Mouse (Mus musculus) limb, embryonic 11.5 days (tissue): ENCODE data around the gene Bbs4. TPM values are rescaled to one million over a fixed set of nuclear protein-coding genes. Genes with fewer than 3 reads are reported as not detected.

ENCODE experiments used
- ATAC-seq: fragments of 200-750 bp; cut with Nextera tagmentation; 2 replicates; pipeline ENCODE4 v1.8.0; 2017; ENCODE audit warnings: low read depth; ENCODE audit not compliant: insufficient number of reproducible peaks, low FRiP score, low TSS enrichment
- DNase-seq: peaks from one replicate; pipeline ENCODE4 v3.0.0-alpha.2; 2015; ENCODE audit warnings: low spot score
- H3K27ac ChIP-seq: fragments of 300-500 bp; sonication (generic); replicated peaks from 2 replicates; pipeline ENCODE4 v1.5.1; 2014; ENCODE audit warnings: low read depth, mild to moderate bottlenecking, low read length
- H3K27me3 ChIP-seq: fragments of 300-500 bp; sonication (generic); 2 replicates; pipeline ENCODE4 v1.6.1; 2014; ENCODE audit warnings: mild to moderate bottlenecking, low read length, mixed read lengths; ENCODE audit not compliant: control insufficient read depth, insufficient read depth
- H3K36me3 ChIP-seq: fragments of 300-500 bp; sonication (generic); 2 replicates; pipeline ENCODE4 v1.6.1; 2014; ENCODE audit warnings: mild to moderate bottlenecking, low read length, moderate library complexity, mixed read lengths; ENCODE audit not compliant: control insufficient read depth, insufficient read depth
- H3K4me1 ChIP-seq: fragments of 300-500 bp; sonication (generic); 2 replicates; pipeline ENCODE4 v1.6.1; 2014; ENCODE audit warnings: low read length, mixed read lengths; ENCODE audit not compliant: control insufficient read depth, insufficient read depth
- H3K4me2 ChIP-seq: fragments of 300-500 bp; sonication (generic); 2 replicates; pipeline ENCODE4 v1.6.1; 2014; ENCODE audit warnings: low read depth, mild to moderate bottlenecking, moderate library complexity; ENCODE audit not compliant: severe bottlenecking
- H3K4me3 ChIP-seq: fragments of 300-500 bp; sonication (generic); 2 replicates; pipeline ENCODE4 v1.5.1; 2014; ENCODE audit warnings: low read depth, low read length
- H3K9ac ChIP-seq: fragments of 300-500 bp; sonication (generic); 2 replicates; pipeline ENCODE4 v1.6.1; 2014; ENCODE audit warnings: mild to moderate bottlenecking, low read length
- H3K9me3 ChIP-seq: fragments of 300-500 bp; sonication (generic); 2 replicates; pipeline ENCODE4 v1.6.1; 2016; ENCODE audit warnings: low read length; ENCODE audit not compliant: control insufficient read depth
- whole genome bisulfite sequencing: fragments of 180-500 bp; shearing (Covaris S2); extraction: QIAGEN DNeasy Blood & Tissue Kit; methylation state at CpG from one replicate; pipeline ENCODE4 v1.1.7; 2014; 5-methylcytosine and 5-hydroxymethylcytosine counted together
- polyA plus RNA-seq: library from polyadenylated mRNA; unstranded; fragments of >200 nt; fragmentation: Nextera tagmentation; extraction: Ambion mirVana; gene quantifications from 2 replicates; pipeline ENCODE4 v1.2.1, GENCODE M21; 2014

The Bbs4 gene
- polyA plus RNA-seq, 1 experiment from 2014 or later: 17.8 TPM

DNA sequence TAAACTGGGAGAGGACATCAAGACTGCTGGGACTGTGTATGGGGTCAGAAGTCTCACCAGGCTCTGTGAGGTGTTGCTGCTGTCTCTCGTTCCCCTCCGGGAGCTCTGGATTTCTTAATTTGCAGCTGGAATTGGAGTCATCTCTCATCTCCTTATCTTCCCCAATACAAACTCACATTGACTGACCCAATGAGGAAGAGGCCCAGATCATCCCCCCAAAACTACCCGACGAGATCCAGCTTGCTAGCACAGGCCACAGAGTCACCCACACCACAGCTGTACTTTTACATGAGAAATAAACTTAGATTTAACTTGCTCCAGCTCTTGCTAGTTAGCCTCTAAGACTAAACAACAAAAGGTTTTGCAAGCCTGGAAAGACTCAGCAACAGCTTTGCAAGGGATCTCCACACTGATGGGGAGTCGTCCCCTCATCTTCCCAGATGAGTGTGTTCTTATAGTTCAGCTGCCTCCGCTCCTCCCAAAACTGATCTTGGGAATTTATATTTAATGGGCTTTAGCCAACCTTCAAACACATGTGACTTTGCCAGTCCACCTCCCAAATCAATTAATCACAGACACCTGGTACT, 63.7 kb downstream of the Bbs4 start:
- ATAC-seq: no peak
- Histone ChIP-seq H3K27ac (peak overlapping the region; percentile 92), H3K9me3 (no peaks in the 10 kb centered on the region), H3K27me3 (no peaks in the 10 kb centered on the region), H3K36me3 (no peaks in the 10 kb centered on the region), H3K9ac (0 out of 2 replicates have a peak overlapping the region, but pooled peaks have one; percentile 32), H3K4me1 (peaks cover 23% of the 10 kb centered on the region), H3K4me2 (peak overlapping the region; percentile 3; the same call in 1 of the 2 replicates), H3K4me3 (no peak overlapping the region)
- 26% methylated on average over 6 of the region's 6 CpGs for WGBS
- DNase-seq: peak; percentile 62

DNA sequence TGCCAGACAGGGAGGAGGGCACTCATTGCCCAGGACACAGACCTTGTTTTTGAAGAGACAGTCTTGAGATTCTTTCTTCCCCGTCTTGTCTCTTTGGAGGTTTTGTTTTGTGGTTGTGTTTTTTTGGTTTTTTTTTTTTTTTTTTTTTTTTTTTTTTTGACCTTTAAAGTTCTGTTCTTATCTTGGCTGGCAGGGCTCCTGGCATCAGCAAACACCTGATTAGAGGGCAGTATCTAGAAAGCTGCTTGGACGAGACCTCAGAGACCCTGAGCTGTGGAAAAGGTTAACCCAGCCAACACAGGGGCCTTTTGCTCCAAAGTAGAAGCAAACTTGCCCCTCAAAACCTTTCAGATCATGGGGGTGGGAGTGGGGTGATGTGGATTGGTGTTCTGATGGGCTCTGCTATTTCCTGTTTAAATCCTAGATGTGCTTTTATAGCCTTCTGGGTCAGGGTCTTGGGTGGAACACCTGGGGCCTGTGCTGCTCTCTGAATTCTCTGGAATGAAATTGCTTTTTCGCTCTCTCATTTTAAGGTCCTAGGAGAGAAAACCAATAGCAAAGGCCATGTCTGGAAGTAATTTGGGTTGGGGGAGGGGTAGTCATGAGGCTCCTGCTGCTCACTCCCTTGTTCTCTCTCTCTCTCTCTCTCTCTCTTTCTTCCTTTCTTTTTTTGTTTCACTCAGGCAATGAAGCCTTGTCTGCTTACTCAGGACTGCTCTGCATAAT, 64.5 kb downstream of the Bbs4 start:
- H3K36me3 ChIP-seq: no peaks in the 10 kb centered on the region
- peaks cover 23% of the 10 kb centered on the region for H3K4me1 ChIP-seq
- H3K27me3 ChIP-seq: no peaks in the 10 kb centered on the region
- H3K9ac ChIP-seq: 0 out of 2 replicates have a peak overlapping the region, but pooled peaks have one; percentile 32
- ATAC-seq (0 out of 2 replicates have a peak, but pooled peaks have one; percentile 18), DNase-seq (peak; percentile 84)
- WGBS: 30% methylated on average over 3 of the region's 3 CpGs
- H3K27ac ChIP-seq: peak overlapping the region; percentile 92
- no peak overlapping the region for H3K4me2 ChIP-seq
- no peak overlapping the region for H3K4me3 ChIP-seq
- H3K9me3 ChIP-seq: no peaks in the 10 kb centered on the region

DNA sequence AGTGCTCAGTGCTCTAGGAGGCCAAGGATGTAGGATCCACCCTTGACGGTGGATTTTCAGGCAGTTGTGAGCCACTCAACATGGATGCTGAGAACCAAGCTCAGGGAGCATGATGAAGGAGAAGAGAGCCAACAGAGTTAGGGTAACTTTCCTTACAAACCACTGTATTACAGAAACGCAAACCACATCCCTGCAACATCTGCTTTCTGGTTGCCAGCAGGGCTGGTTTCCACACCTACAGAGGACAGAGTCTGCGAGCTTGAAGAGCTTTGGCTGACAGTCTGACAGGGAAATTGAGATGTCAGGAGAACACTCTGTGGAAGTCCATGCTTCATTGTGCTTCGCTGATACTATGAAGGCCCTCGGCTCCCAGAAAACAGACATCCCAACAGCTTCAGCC, 65.2 kb downstream of the Bbs4 start:
- no peak overlapping the region for H3K4me2 ChIP-seq
- H3K27me3 ChIP-seq: no peaks in the 10 kb centered on the region
- peak overlapping the region; percentile 92 for H3K27ac ChIP-seq
- 65% methylated on average over 5 of the region's 5 CpGs for WGBS
- ATAC-seq (no peak), DNase-seq (peak; percentile 28)
- H3K4me1 ChIP-seq: peaks cover 23% of the 10 kb centered on the region
- no peaks in the 10 kb centered on the region for H3K9me3 ChIP-seq
- no peak overlapping the region for H3K9ac ChIP-seq
- no peaks in the 10 kb centered on the region for H3K36me3 ChIP-seq
- H3K4me3 ChIP-seq: no peak overlapping the region

DNA sequence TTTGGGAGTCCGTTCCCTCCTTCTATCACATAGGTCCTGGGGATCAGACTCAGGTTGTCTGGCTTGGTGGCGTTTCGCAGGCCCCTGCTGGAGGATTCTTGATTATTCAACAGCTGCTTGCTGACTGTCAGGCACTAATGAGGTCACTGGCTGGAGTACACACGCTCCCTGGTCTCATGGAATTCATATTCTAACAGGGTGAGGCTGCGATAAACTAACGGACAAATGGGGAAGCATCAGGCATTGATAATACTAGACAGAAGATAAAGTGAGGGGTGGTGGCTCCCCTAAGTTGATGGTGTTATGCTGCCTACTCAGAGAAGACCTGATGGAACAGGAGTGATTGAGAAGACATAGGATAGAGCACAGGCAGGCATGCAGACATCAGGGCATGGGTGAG, 67.7 kb downstream of the Bbs4 start:
- ATAC-seq (no peak), DNase-seq (no peak)
- no peak overlapping the region for H3K4me3 ChIP-seq
- 82% methylated on average over 6 of the region's 6 CpGs for WGBS
- H3K27me3 ChIP-seq: no peaks in the 10 kb centered on the region
- H3K4me2 ChIP-seq: no peak overlapping the region
- H3K4me1 ChIP-seq: peaks cover 19% of the 10 kb centered on the region
- H3K9ac ChIP-seq: no peak overlapping the region
- H3K9me3 ChIP-seq: no peaks in the 10 kb centered on the region
- no peaks in the 10 kb centered on the region for H3K36me3 ChIP-seq
- no peak overlapping the region for H3K27ac ChIP-seq

DNA sequence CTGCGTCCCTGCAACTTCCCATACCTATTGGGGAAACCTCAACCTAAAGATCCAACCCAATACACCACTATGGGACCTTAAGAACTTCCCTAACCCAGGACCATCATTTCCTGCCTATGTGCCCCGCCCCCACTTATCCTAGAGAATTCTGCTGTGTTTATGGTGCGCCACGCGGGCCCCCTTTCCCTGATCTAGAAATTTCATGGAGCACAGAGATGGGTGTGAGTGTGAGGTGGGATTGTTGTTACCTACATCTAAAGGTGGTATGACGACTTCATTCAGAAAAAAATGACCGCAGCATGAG, 70.7 kb downstream of the Bbs4 start:
- Histone ChIP-seq H3K4me2 (no peak overlapping the region), H3K4me3 (no peak overlapping the region), H3K9me3 (no peaks in the 10 kb centered on the region), H3K9ac (no peak overlapping the region; the same call in 1 of the 2 replicates), H3K27me3 (no peaks in the 10 kb centered on the region), H3K36me3 (no peaks in the 10 kb centered on the region), H3K4me1 (peaks cover 3% of the 10 kb centered on the region; the same call in 1 of the 2 replicates), H3K27ac (no peak overlapping the region)
- DNase-seq (no peak), ATAC-seq (no peak)
- WGBS: 50% methylated on average over 7 of the region's 7 CpGs

DNA sequence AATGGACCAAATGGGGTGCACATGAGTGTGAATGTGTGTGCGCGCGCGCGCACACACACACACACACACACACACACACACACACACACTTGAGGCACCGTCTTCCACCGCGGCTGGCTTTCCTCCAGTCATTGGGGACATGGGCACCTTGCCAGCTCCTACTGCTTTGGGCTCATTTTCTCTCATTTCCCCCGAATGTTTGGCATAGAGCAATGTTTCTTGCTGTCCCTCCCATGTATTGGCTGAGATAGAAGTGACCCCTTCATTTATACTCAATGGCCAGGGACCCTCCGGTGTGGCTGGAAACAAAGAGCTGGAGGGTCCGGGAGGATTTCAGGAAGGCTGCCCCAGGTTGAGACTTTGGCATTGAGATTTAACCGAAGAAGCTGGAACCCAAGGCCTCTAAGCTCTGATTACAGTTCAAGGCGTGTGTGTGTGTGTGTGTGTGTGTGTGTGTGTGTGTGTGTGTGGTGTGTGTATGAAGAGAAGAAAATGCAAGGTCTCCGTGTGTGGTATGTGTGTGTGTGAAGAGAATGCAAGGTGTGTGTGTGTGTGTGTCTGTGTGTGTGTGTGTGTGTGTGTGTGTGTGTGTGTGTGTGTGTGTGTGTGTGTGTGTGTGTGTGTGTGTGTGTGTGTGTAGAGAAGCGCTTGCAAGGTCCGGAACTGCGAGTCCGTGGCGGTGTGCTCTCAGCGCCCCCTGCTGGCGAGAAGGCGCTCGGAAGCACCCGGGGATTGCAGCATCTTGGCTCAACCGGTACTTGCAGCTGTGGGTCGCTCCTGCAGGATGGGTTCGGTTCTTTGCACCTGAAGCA, 71.2 kb downstream of the Bbs4 start:
- Histone ChIP-seq H3K4me2 (no peak overlapping the region), H3K9ac (no peak overlapping the region; the same call in 1 of the 2 replicates), H3K4me1 (no peaks in the 10 kb centered on the region), H3K27ac (no peak overlapping the region), H3K9me3 (no peaks in the 10 kb centered on the region), H3K36me3 (no peaks in the 10 kb centered on the region), H3K27me3 (no peaks in the 10 kb centered on the region), H3K4me3 (no peak overlapping the region)
- DNase-seq (peak; percentile 92), ATAC-seq (no peak)
- 49% methylated on average over 25 of the region's 27 CpGs for WGBS

DNA sequence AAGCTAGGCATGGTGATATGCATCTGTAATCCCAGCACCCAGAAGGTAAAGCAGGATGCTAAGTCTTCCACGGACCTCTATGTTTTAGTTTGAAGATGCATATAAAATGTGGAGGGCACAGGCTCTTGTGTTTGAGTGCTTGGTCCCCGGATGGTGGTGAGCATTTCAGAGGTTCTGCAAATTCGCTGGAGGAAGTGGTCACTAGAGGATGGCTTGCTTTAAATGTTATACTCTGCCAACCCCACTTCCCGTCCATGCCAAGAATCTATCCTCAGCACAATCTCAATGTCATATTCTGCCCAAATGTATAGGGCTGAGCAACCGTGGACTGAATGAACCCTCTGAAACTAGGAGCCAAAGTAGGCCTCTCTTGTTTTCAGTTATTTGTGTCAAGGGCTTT, 72.4 kb downstream of the Bbs4 start:
- no peaks in the 10 kb centered on the region for H3K27me3 ChIP-seq
- H3K4me2 ChIP-seq: no peak overlapping the region
- H3K27ac ChIP-seq: no peak overlapping the region
- no peaks in the 10 kb centered on the region for H3K36me3 ChIP-seq
- DNase-seq (no peak), ATAC-seq (no peak)
- H3K4me3 ChIP-seq: no peak overlapping the region
- no peaks in the 10 kb centered on the region for H3K4me1 ChIP-seq
- WGBS: 93% methylated on average over 5 of the region's 5 CpGs
- H3K9me3 ChIP-seq: no peaks in the 10 kb centered on the region
- no peak overlapping the region for H3K9ac ChIP-seq

DNA sequence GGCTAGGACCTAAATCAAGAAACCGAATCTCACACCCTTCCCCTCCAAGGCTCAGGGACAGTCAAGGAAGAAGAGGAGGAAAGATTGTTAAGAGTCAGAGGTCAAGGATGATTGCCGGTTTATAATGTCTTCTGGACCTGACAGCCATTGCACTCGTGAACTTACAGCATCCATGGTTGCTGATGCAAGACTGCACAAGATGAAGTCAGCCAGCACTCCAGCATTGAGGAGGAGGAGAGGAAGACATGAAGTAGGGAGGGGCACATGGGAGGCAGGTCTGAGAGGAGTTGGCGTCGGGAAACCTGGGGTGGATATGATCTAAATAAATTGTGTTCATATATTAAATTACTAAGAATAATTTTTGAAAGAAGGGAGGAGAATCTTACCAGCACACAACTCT, 74.6 kb downstream of the Bbs4 start:
- H3K27me3 ChIP-seq: no peaks in the 10 kb centered on the region
- H3K4me3 ChIP-seq: no peak overlapping the region
- no peaks in the 10 kb centered on the region for H3K9me3 ChIP-seq
- WGBS: 82% methylated on average over 5 of the region's 5 CpGs
- DNase-seq (no peak), ATAC-seq (no peak)
- H3K4me2 ChIP-seq: no peak overlapping the region
- H3K9ac ChIP-seq: no peak overlapping the region
- no peaks in the 10 kb centered on the region for H3K36me3 ChIP-seq
- no peak overlapping the region for H3K27ac ChIP-seq
- H3K4me1 ChIP-seq: no peaks in the 10 kb centered on the region
